Mouse (Mus musculus): ENCODE measurements at regions not wholly inside any gene's neighbourhood (a gene's known extent, or its start where the extent isn't known, plus 50 kb on each side); places are given as distances from the start of the nearest gene placed in this dataset.

GRCm38 (mm10) chr3:128881685-128882444 is 317.8 kb upstream of the Pitx2 start:
- TF ChIP-seq CTCF (conservative IDR thresholded peaks at IDR 0.05 in 1 of 2, IDR thresholded peaks at IDR 0.05 in 1 of 2; ENCODE audit: low read depth in 2 of 2, low read length in 2 of 2): no peak
- TF ChIP-seq MAX (IDR thresholded peaks at IDR 0.05; ENCODE audit: low read length): no peak
- TF ChIP-seq USF1 (IDR thresholded peaks at IDR 0.05; ENCODE audit: low read depth, low read length): no peak
- no peak for TF ChIP-seq NELFE (IDR thresholded peaks at IDR 0.05; ENCODE audit: low read depth, low read length)
- no peak for TF ChIP-seq POLR2A (IDR thresholded peaks at IDR 0.05; ENCODE audit: low read depth, low read length)
- TF ChIP-seq HCFC1 (IDR thresholded peaks at IDR 0.05; ENCODE audit: low read depth, low read length): no peak
- TF ChIP-seq BHLHE40 (IDR thresholded peaks at IDR 0.05; ENCODE audit: low read depth, low read length): no peak
- no peak for TF ChIP-seq MAFK (IDR thresholded peaks at IDR 0.05; ENCODE audit: insufficient replicate concordance, low read length)
- no peak for TF ChIP-seq EP300 (IDR thresholded peaks at IDR 0.05; ENCODE audit: low read length)
- no peak for TF ChIP-seq NRF1 (IDR thresholded peaks at IDR 0.05; ENCODE audit: low read depth, low read length)

Data from CH12.LX (cell line).